Mouse (Mus musculus) limb, embryonic 13.5 days (tissue): ENCODE measurements around the gene Sipa1. TPM values are rescaled to one million over a fixed set of nuclear protein-coding genes. Genes with fewer than 3 reads are reported as not detected.

Experiments
- ATAC-seq: fragments of 200-750 bp; cut with Nextera tagmentation; 2 replicates; pipeline ENCODE4 v1.8.0; 2017; ENCODE audit warnings: low read depth, moderate number of reproducible peaks, moderate TSS enrichment; ENCODE audit not compliant: low FRiP score
- H3K27ac ChIP-seq: fragments of 300-500 bp; sonication (generic); 2 replicates; pipeline ENCODE4 v1.5.1; 2015; ENCODE audit warnings: inconsistent platforms, mild to moderate bottlenecking, moderate library complexity
- H3K27me3 ChIP-seq: fragments of 300-500 bp; sonication (generic); 2 replicates; pipeline ENCODE4 v1.6.1; 2015; ENCODE audit warnings: mild to moderate bottlenecking, inconsistent platforms
- H3K36me3 ChIP-seq: fragments of 300-500 bp; sonication (generic); 2 replicates; pipeline ENCODE4 v1.6.1; 2015; ENCODE audit warnings: inconsistent platforms, mild to moderate bottlenecking, moderate library complexity
- H3K4me1 ChIP-seq: fragments of 300-500 bp; sonication (generic); 2 replicates; pipeline ENCODE4 v1.6.1; 2015; ENCODE audit warnings: inconsistent platforms
- H3K4me2 ChIP-seq: fragments of 300-500 bp; sonication (generic); replicated peaks from 2 replicates; pipeline ENCODE4 v1.6.1; 2015; ENCODE audit warnings: inconsistent platforms, mild to moderate bottlenecking, moderate library complexity
- H3K4me3 ChIP-seq: fragments of 300-500 bp; sonication (generic); 2 replicates; pipeline ENCODE4 v1.5.1; 2015; ENCODE audit warnings: moderate library complexity, mild to moderate bottlenecking, inconsistent platforms
- H3K9ac ChIP-seq: fragments of 300-500 bp; sonication (generic); 2 replicates; pipeline ENCODE4 v1.6.1; 2015; ENCODE audit warnings: mild to moderate bottlenecking, inconsistent platforms
- H3K9me3 ChIP-seq: fragments of 300-500 bp; sonication (generic); 2 replicates; pipeline ENCODE4 v1.6.1; 2016; ENCODE audit warnings: inconsistent platforms
- WGBS: fragments of 180-500 bp; shearing (Covaris S2); methylation state at CpG from one replicate; pipeline ENCODE4 v1.1.7; 2015; 5-methylcytosine and 5-hydroxymethylcytosine counted together
- polyA plus RNA-seq: library from polyadenylated mRNA; unstranded; fragments of >200 nt; fragmentation: Nextera tagmentation; extraction: Ambion mirVana; gene quantifications from 2 replicates; pipeline ENCODE4 v1.2.1, GENCODE M21; 2015

Sipa1 gene
- polyA plus RNA-seq, result 25.2 and 27.8 TPM in 2 replicates

DNA sequence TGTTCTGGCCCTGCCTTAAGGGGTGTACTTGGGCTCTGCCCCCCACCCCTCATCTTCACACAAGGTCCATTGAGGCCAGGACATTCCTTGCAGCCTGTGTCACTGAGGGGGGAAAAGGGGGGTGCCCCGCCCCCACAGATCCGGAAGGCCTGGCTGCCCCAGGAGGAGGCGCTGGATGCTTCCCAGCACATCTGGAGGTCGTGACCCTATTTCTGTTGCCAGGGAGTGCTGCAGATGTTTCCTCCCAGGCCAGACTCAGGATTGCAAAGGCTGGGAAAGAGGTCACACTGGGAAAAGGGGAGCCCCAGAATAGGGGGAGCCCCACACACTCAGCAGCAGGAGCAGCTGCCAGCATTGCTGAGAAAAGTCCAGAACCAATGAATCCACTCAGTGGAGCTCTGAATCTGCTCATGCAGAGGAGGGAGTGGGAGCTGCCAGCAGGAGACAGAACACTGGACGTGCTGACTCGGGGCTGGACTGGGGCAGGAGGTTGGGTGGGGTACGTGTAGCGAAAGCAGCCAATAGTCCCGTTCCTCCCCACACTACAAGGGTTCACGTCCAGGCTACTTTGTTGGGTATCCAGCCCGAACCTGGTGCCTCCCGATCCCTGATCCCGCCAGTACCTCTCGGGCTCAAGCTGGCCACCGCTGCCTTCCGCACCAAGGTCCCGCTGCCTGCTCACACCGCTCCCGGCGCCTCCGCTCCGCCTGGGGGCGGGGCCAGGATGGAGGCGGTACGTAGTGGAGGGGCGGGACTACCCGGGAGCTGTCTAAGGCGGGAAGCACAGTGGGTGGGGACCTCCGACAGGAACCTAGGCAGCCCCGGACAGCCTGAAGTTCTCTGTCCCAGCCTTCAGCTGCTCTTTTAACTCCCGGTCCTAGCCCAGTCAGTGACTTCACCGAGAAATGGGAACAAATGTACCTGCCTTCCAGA lies at the start of gene Sipa1:
Gene Sipa1 (minus strand): TSS at position 727 of the 933 bp plus-strand sequence.
- Histone ChIP-seq H3K36me3 (peaks cover 59% of the 10 kb centered on the region), H3K4me3 (peak within 1 kb of the TSS; percentile 52), H3K4me2 (peak within 1 kb of the TSS; percentile 74), H3K9me3 (no peaks in the 10 kb centered on the region), H3K4me1 (peaks cover 36% of the 10 kb centered on the region), H3K27ac (peak within 1 kb of the TSS; percentile 88), H3K9ac (peak within 1 kb of the TSS; percentile 66), H3K27me3 (no peaks in the 10 kb centered on the region)
- peak; percentile 94 for ATAC-seq
- WGBS, result under 1% methylated on average over 32 of the region's 32 CpGs

- 67% methylated on average over 5 of the region's 5 CpGs for WGBS
- ATAC-seq, result peak; percentile 7
- peaks cover 33% of the 10 kb centered on the region for H3K4me1 ChIP-seq
- H3K9me3 ChIP-seq, result no peaks in the 10 kb centered on the region
- peak overlapping the region; percentile 44; the same call in 1 of the 2 replicates for H3K27ac ChIP-seq
- 0 out of 2 replicates have a peak overlapping the region, but pooled peaks have one; percentile 4 for H3K9ac ChIP-seq
- H3K27me3 ChIP-seq, result 0 out of 2 replicates have a peak, but pooled peaks cover 4% of the 10 kb centered on the region
- H3K4me2 ChIP-seq, result peak overlapping the region; percentile 30
- H3K4me3 ChIP-seq, result no peak overlapping the region
- H3K36me3 ChIP-seq, result peaks cover 68% of the 10 kb centered on the region
These were observed 49.7 kb upstream of the Sipa1 start for GRCm38 (mm10) chr19:5713255-5713654.

GRCm38 (mm10) chr19:5711907-5712460 lies 48.5 kb upstream of the Sipa1 start:
- ATAC-seq, result no peak
- H3K4me2 ChIP-seq, result no peak overlapping the region
- no peaks in the 10 kb centered on the region for H3K9me3 ChIP-seq
- H3K27ac ChIP-seq, result no peak overlapping the region
- peaks cover 71% of the 10 kb centered on the region for H3K36me3 ChIP-seq
- 0 out of 2 replicates have a peak, but pooled peaks cover 3% of the 10 kb centered on the region for H3K27me3 ChIP-seq
- no peak overlapping the region for H3K9ac ChIP-seq
- no peak overlapping the region for H3K4me3 ChIP-seq
- H3K4me1 ChIP-seq, result peaks cover 29% of the 10 kb centered on the region
- 92% methylated on average over 14 of the region's 14 CpGs for WGBS

DNA sequence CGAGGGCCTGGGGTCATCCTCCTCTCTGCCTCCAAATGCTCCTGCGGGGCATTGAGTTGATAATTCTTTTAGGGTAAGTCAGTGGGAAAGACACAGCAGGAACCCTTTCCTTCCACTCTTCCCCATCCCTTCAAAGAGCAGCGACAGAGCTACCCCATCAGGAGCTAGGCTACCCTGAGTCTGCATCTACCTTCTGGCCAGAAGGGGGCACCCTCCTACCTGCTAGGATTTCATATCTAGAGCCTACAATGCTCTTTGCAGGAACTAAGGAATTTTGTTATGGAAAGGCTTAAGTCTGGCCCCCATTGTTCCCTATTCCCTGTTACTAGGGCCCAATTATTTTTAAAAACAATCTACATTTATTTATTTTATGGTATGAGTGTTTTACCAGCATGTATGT lies 47.7 kb upstream of the Sipa1 start:
- Histone ChIP-seq H3K36me3 (peaks cover 75% of the 10 kb centered on the region), H3K9ac (0 out of 2 replicates have a peak overlapping the region, but pooled peaks have one; percentile 15), H3K27ac (no peak overlapping the region), H3K4me2 (no peak overlapping the region), H3K4me1 (peaks cover 23% of the 10 kb centered on the region), H3K27me3 (no peaks in the 10 kb centered on the region), H3K9me3 (no peaks in the 10 kb centered on the region), H3K4me3 (no peak overlapping the region)
- no peak for ATAC-seq
- WGBS, result 29% methylated on average over 3 of the region's 3 CpGs

DNA sequence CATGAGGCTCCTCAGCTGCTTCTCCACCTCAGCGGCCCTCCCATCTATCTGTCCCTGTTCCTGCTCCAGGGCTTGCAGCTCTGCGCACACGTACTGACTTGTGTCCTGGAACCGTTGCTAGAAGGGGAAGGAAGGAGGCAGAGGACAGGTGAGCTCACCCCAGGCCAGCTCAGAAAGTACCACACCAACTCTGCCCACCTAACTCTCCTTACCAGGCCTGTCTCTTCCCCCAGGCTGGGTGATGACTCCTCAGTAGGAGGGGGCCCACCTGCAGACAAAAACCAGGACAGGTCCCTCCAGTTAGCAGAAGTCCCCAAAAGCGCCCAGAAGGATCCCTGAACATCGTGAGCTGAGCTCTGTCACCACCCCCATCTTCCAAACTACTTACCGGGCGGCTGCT lies 47.1 kb upstream of the Sipa1 start:
- H3K4me3 ChIP-seq, result no peak overlapping the region
- no peaks in the 10 kb centered on the region for H3K27me3 ChIP-seq
- 83% methylated on average over 8 of the region's 8 CpGs for WGBS
- no peak for ATAC-seq
- no peaks in the 10 kb centered on the region for H3K9me3 ChIP-seq
- H3K36me3 ChIP-seq, result peaks cover 72% of the 10 kb centered on the region
- peaks cover 20% of the 10 kb centered on the region for H3K4me1 ChIP-seq
- H3K9ac ChIP-seq, result no peak overlapping the region
- no peak overlapping the region for H3K27ac ChIP-seq
- H3K4me2 ChIP-seq, result no peak overlapping the region

DNA sequence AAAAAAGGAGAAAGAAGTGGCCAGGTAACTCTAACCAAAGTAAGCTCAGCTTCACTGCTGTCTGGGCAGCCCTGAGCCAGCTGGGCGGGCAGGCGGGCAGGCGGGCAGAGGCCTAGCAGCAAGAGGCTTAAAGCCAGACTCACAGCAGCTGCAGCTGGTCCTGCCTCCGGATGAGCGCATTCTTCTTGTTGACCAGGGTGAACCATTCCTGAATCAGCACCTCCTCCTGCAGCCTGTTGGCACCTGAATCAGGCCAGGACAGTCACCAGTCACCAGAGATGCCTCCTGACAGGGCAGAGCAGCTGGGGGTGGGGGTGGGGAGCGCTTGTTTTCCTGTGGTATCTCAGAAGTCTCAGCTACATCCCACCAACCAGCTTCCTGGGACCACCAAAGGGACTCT lies 46.6 kb upstream of the Sipa1 start:
- Histone ChIP-seq H3K4me2 (no peak overlapping the region), H3K36me3 (peaks cover 68% of the 10 kb centered on the region), H3K27ac (no peak overlapping the region), H3K27me3 (no peaks in the 10 kb centered on the region), H3K9ac (no peak overlapping the region), H3K4me1 (peaks cover 24% of the 10 kb centered on the region), H3K9me3 (no peaks in the 10 kb centered on the region), H3K4me3 (no peak overlapping the region)
- no peak for ATAC-seq
- 93% methylated on average over 6 of the region's 6 CpGs for WGBS

DNA sequence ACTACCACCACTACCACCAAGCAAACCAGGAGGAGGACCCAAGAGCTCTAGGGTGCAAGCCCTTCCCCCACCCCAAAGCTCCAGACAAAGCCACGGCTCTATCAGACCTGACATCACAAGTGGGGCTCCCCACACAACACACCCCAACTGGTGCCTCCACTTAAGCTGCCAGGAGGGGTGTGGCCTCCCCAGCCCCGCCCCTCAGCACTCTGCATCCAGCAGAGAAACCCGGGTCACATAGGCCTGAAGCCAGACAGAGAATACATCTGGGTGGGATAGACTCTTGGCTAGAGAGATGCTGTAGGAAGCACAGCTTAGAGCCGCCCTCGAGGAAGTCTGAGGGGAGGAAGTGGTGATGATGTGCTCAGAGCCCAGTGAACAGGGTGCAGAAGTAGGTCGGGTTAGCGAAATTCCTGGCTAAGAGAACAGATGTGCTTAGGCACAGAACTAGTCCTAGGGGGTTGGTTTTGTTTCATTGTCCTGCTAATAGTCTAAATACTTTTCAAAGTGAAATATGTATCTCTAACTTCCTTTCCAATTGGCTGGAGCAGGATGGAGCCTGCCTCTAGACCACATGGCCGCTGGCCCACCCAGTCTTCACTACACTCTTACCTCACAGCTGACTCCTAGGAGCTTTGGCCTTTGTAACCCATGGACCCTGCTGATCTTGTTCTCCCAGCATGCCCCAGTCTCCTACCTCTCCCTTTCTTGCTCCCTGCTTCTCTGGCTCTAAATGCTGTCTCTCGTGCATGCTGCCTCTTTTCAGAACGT lies 41.5 kb upstream of the Sipa1 start:
- Histone ChIP-seq H3K27me3 (no peaks in the 10 kb centered on the region), H3K27ac (peak overlapping the region; percentile 58; the same call in 1 of the 2 replicates), H3K4me1 (peaks cover 12% of the 10 kb centered on the region), H3K36me3 (peaks cover 72% of the 10 kb centered on the region), H3K4me2 (no peak overlapping the region), H3K4me3 (no peak overlapping the region), H3K9me3 (no peaks in the 10 kb centered on the region), H3K9ac (peak overlapping the region; percentile 0)
- WGBS, result 42% methylated on average over 10 of the region's 10 CpGs
- ATAC-seq, result peak; percentile 69; the same call in 1 of the 2 replicates

DNA sequence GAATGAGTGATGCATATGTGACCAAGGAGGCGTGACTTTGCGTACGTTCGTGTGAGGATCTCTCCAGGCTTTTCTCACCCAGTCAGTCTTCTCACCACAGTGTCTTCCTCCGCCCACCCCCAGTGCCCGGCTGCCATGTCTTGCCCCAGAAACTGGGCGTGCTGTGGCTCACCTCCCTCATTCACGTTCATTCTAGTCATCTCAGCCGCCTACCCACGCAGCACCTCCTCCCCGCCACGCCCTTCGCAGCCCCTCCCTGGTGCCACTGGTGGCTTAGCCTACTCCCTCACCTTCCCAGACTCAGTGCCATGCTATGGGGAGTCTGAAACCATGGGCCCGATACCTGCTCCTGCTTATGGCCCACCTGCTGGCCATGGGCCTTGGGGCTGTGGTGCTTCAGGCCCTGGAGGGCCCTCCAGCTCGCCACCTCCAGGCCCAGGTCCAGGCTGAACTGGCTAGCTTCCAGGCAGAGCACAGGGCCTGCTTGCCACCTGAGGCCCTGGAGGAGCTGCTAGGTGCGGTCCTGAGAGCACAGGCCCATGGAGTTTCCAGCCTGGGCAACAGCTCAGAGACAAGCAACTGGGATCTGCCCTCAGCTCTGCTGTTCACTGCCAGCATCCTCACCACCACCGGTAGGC lies 40.8 kb upstream of the Sipa1 start, which contains the start of gene Kcnk7:
Gene Kcnk7 (plus strand): TSS at position 205 of the 638 bp plus-strand sequence.
- peak within 1 kb of the TSS; percentile 0; the same call in 1 of the 2 replicates for H3K9ac ChIP-seq
- 73% methylated on average over 17 of the region's 17 CpGs for WGBS
- H3K9me3 ChIP-seq, result no peaks in the 10 kb centered on the region
- H3K27me3 ChIP-seq, result no peaks in the 10 kb centered on the region
- no peak within 1 kb of the TSS for H3K4me3 ChIP-seq
- peak within 1 kb of the TSS; percentile 58; the same call in 1 of the 2 replicates for H3K27ac ChIP-seq
- no peak within 1 kb of the TSS for H3K4me2 ChIP-seq
- peaks cover 73% of the 10 kb centered on the region for H3K36me3 ChIP-seq
- peaks cover 12% of the 10 kb centered on the region for H3K4me1 ChIP-seq
- ATAC-seq, result 0 out of 2 replicates have a peak, but pooled peaks have one; percentile 11

DNA sequence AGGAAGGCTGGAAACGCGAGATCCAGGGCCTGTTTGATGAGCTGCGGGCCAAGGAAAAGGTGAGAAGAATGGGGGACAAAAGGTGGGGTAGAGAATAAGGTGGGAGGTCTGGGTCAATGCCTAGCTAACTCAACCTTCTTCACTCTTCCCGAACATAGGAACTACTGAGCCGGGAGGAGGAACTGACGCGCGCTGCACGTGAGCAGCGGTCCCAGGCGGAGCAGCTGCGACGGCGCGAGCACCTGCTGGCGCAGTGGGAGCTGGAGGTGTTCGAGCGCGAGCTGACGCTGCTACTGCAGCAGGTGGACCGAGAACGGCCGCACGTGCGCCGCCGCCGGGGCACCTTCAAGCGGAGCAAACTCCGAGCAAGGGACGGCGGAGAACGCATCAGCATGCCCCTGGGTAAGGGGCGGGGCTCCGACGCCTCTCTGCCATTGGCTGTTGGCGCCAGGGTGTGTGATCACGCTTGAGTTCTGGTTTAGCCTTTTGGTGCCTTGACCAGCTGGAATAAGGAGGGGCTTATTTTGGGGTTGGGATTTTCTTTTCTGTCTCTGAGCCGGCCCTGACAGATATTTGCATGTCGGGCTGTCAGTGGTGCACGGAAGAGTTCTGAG lies 32.4 kb upstream of the Sipa1 start:
- H3K9ac ChIP-seq, result peak overlapping the region; percentile 45; the same call in 1 of the 2 replicates
- H3K4me3 ChIP-seq, result 0 out of 2 replicates have a peak overlapping the region, but pooled peaks have one; percentile 19
- H3K9me3 ChIP-seq, result no peaks in the 10 kb centered on the region
- H3K27ac ChIP-seq, result no peak overlapping the region
- H3K4me2 ChIP-seq, result peak overlapping the region; percentile 52
- no peak for ATAC-seq
- peaks cover 39% of the 10 kb centered on the region for H3K4me1 ChIP-seq
- no peaks in the 10 kb centered on the region for H3K27me3 ChIP-seq
- WGBS, result 17% methylated on average over 41 of the region's 41 CpGs
- peaks cover 97% of the 10 kb centered on the region for H3K36me3 ChIP-seq

DNA sequence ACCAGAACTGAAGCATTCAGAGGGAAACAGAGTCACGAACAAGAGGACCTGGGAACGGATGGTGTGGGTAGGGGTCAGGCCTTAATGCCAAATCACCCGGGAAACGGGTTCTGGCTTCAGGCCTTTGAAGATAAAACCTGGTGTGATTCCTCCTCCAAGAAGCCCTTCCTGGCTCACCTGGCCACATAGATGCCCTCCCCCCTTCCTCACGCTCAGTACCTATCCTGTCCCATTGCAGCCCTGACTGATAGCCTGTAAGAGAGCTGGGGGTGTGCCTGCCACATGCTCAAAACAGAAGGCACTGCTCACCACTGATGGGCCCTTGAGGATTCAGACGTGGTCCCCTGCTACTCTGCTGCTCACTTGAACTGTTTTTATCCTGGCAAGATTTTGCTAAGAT lies 30.3 kb upstream of the Sipa1 start:
- H3K4me3 ChIP-seq, result no peak overlapping the region
- 0 out of 2 replicates have a peak overlapping the region, but pooled peaks have one; percentile 8 for H3K9ac ChIP-seq
- no peak for ATAC-seq
- H3K9me3 ChIP-seq, result no peaks in the 10 kb centered on the region
- 94% methylated on average over 6 of the region's 6 CpGs for WGBS
- H3K4me1 ChIP-seq, result peaks cover 48% of the 10 kb centered on the region
- no peak overlapping the region for H3K27ac ChIP-seq
- H3K4me2 ChIP-seq, result peak overlapping the region; percentile 99; the same call in 1 of the 2 replicates
- no peaks in the 10 kb centered on the region for H3K27me3 ChIP-seq
- peaks cover 80% of the 10 kb centered on the region for H3K36me3 ChIP-seq
